Mouse (Mus musculus) WW6 (cell line): ENCODE results near the gene Zfp951.
"Not testable (repeated sequence)": the region's sequence is repeated elsewhere in the genome, so short reads cannot be mapped to it uniquely, and the experiment has no call there.

Experiments
- DNase-seq: peaks from one replicate; pipeline ENCODE4 v3.0.0-alpha.2; 2013; ENCODE audit warnings: low read depth, low spot score

Gene Zfp951

DNA sequence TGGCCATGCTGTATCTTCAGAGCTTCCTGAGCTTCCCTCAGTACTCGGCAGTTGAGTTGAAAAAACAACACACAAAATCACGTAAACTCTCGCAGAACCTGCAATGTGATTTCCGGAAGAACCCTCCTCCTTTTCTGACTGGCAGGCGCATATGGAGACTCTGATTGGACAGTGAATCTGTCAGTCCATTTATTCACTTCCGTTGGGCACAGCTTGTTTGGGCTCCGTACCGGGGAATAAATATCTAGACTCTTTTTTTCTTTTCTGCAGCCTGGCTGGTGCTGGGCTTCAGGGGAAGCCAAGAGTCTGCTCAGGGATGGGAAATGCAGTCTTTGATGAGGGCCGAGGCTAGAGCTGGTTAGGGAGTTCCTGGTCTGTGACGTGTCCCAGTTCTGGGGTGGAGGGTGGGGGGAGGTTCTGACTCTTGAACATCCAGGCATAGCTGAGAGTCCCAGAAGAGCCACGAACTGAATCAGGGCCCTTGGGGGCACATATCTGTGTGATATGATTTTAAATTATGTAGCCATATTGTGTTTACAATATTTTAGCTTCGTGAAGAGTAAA lies at the start of gene Zfp951:
Zfp951 (minus strand) TSS at position 109 of the 564 bp plus-strand sequence.
- DNase-seq, result peak; percentile 18

DNA sequence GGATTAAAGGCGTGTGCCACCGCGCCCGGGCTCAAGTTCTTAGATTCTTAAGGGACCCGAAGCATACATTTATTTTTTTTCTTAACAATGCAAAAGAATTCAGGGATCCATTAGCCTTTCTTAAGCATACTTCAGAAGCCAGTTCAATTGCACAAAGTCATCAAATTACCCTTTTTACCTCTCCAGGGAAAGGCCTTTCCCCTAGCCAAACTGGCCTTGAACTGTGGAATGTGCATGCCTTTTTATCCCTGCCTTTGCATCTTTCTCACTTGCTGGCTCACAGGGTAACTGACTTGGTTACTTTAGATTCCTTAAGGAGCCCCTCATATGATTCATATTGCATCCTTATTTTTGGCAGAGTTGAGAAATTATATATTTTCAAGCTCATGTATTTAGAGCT lies 46.7 kb upstream of the Zfp951 start:
- DNase-seq, result not testable (repeated sequence)

DNA sequence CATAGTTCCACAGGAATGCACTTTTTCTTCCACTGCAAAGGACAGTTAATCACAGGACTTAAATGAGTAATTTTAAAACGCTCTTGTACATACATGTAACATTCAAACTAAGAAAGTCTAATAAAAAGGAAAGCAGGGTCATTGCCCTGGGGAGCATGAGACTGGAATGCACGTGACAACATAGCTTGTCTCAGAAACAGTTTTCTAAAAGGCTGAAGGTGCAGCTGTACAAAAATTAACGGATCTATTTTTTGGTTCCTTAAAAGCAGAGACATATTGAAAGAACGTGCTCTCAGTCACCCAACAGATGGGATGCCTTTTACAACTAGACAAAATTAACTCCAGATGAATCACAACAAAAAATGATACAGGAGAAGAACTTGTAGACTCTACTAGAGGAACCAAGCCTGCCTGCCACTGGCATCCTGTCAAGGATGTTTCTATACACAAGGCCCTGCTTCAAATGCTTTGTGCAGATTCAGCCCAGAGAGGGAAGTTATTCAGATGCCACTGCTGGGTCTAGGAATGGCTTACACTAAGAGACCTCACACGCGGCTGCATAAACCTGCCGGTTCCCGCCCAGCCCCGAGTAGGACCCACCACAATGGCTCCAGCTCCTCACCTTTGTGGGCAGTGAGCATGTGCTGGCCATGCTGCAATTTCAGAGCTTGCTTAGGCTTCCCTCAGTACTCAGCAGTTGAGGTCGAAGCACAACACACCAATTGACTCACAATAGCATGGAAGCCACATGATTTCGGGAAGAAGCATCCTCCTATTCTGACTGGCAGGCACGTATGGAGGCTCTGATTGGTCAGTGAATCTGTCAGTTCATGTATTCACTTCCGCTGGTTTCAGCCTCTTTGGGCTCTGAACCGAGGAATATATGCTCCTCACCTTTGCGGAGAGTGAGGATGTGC lies 567 bp downstream of the Zfp951 start:
- DNase-seq, result not testable (repeated sequence)

DNA sequence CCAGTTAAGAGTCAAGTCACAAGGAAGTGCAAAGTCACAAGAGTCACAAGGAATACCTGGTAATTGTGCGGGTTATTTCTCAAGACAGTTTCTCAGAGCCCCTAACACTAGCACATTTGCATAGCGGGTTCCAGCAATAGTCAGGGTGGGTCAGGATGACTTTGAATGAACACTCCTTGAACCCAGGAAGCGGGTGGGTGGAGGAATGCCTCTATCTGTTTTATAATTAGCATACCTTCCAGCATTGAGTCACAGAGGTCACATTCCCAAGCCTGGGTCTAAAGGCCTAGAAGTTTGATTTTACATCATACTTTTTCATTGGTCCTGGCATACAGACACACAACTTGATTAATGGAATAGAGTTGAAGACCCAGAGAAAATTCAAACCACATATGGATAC lies 5.3 kb downstream of the Zfp951 start:
- DNase-seq, result not testable (repeated sequence)

DNA sequence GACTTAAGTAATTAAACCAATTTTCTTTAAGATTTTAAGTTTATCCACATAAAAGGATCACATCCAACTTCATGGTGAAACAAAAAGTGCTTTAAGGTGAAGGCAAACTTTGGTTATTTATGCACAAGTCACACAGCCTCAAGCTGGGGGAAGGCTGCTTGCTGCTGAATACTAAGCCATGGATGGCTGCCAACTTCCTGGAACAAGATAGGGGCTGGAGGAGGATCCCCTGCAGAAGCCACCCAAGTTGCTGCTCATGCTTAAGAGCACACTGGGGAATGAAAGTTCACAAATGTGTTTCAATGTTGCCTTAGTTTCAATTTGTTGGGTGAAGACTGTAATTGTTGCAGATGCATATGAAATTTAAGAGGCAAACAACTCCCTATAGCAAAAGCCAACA lies 26.5 kb downstream of the Zfp951 start:
- no peak for DNase-seq

DNA sequence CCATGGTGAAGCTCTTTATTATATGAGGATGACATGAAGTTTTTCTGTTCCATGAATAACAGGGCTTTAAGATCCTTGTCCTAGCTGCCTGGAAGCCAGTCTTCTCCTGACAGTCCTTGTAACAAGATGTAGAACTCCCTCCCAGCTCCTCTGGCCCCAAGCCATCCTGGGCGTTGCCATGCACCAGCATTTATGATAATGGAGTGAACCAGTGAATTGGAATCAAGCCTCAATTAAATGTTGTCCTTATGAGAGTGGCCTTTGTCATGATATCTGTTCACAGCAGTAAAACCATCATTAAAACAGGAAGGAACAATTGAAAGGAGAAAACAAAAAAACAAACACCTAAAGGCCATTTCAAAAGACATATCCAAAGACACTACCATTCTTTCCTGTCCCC lies 30.3 kb downstream of the Zfp951 start:
- DNase-seq, result no peak

DNA sequence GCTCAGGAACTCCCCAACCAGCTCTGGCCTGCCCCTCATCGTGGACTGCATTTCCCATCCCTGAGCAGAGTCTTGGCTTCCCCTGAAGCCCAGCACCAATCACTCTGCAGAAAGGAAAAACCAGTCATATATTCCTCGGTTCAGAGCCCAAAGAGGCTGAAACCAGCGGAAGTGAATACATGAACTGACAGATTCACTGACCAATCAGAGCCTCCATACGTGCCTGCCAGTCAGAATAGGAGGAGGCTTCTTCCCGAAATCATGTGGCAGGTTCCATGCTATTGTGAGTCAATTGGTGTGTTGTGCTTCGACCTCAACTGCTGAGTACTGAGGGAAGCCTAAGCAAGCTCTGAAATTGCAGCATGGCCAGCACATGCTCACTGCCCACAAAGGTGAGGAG lies 89.7 kb downstream of the Zfp951 start:
- DNase-seq, result not testable (repeated sequence)
